Mouse (Mus musculus) kidney, adult 2 months (tissue): ENCODE results near the gene Prpf31.

ENCODE experiments used
- CTCF ChIP-seq: fragments of 200-500 bp; conservative IDR thresholded peaks from 2 replicates; pipeline ENCODE4 v1.5.1; 2011; ENCODE audit warnings: low read depth, mild to moderate bottlenecking, control low read depth, low read length, moderate library complexity, mixed read lengths; ENCODE audit not compliant: insufficient read depth, insufficient read length
- POLR2A ChIP-seq: fragments of 200-500 bp; IDR thresholded peaks from one replicate; pipeline ENCODE4 v1.6.1; 2011; ENCODE audit warnings: low read depth, low read length, control low read depth

- TF ChIP-seq CTCF: no peak
- no peak for TF ChIP-seq POLR2A
Measured at GRCm38 (mm10) chr7:3666921-3667391, 37.2 kb downstream of the Prpf31 start.
